Comparison of ENCODE assay signal across 22 mouse cellular contexts in the genomic region with DNA sequence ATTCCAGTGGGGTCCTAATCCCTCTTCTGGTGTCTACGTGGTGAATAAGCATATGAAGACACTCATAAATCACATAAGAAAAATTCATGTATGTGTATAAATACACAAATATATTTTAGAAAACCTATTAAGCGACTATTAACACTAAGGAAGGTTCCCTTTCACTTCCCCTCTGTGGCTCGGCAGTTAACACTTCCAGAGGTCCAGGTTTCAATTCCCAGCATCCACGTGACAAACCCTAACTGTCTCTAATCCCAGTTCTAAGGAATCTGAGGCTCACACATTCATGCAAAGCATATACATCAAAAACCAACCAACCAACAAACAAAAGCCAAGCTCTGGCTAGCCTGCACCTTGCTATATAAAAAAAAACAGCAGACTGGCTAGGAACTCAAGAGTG. TPM values are rescaled to one million over a fixed set of nuclear protein-coding genes. Genes with fewer than 3 reads are reported as not detected.
DNase-seq lines count a peak whose midpoint lies in the region; ATAC-seq and TF ChIP-seq lines count a peak whose summit lies in the region.
"Had no signal": no experiment of that assay in that cellular context is flagged by ENCODE, and none has a peak within 500 bp of the region (broad histone marks: within the 10 kb centered on the region; RNA-seq: fewer than 3 reads in every experiment).

No protein-coding gene starts in this region.

- TF ChIP-seq CTCF in E14TG2a.4 (conservative IDR thresholded peaks at IDR 0.05; ENCODE audit: low read length), result no peak

- peaks cover 33% of the 10 kb centered on the region for H3K4me1 ChIP-seq in forebrain, embryonic 14.5 days (ENCODE audit: control insufficient read depth, insufficient read depth, low read length)
- peaks cover 61% of the 10 kb centered on the region for H3K4me1 ChIP-seq in forebrain, embryonic 10.5 days
- H3K4me1 ChIP-seq in intestine, embryonic 14.5 days (replicated peaks; ENCODE audit: control insufficient read depth, insufficient read depth, low read length), result peaks cover 35% of the 10 kb centered on the region
- H3K4me1 ChIP-seq in intestine, embryonic 16.5 days (ENCODE audit: control insufficient read depth, insufficient read depth, low read length), result peaks cover 30% of the 10 kb centered on the region
- H3K4me1 ChIP-seq in E14TG2a.4 (replicated peaks; ENCODE audit: low read depth, low read length), result peaks cover 79% of the 10 kb centered on the region
- peaks cover 83% of the 10 kb centered on the region for H3K4me1 ChIP-seq in liver, embryonic 13.5 days (replicated peaks)

- no peak overlapping the region for H3K4me3 ChIP-seq in forebrain, embryonic 14.5 days (ENCODE audit: low read depth, low read length)
- no peak overlapping the region for H3K4me3 ChIP-seq in forebrain, embryonic 10.5 days
- no peak overlapping the region for H3K4me3 ChIP-seq in intestine, embryonic 14.5 days (ENCODE audit: low read depth, low read length)
- H3K4me3 ChIP-seq in intestine, embryonic 16.5 days (ENCODE audit: low read length), result no peak overlapping the region
- H3K4me3 ChIP-seq in E14TG2a.4 (replicated peaks; ENCODE audit: low read length), result peak overlapping the region; percentile 41; the same call in 1 of the 2 replicates
- peak overlapping the region; percentile 26; the same call in 1 of the 2 replicates for H3K4me3 ChIP-seq in liver, embryonic 13.5 days (replicated peaks)
- H3K4me3 ChIP-seq: embryonic facial prominence, embryonic 10.5 days; neural tube, embryonic 12.5 days had no signal

- peaks cover 5% of the 10 kb centered on the region; the same call in 1 of the 2 replicates for H3K36me3 ChIP-seq in forebrain, embryonic 14.5 days (ENCODE audit: control insufficient read depth, insufficient read depth, low read length)
- peaks cover 47% of the 10 kb centered on the region for H3K36me3 ChIP-seq in forebrain, embryonic 10.5 days (replicated peaks)
- peaks cover 8% of the 10 kb centered on the region; the same call in 1 of the 2 replicates for H3K36me3 ChIP-seq in intestine, embryonic 14.5 days (ENCODE audit: control insufficient read depth, insufficient read depth, low read length)
- no peaks in the 10 kb centered on the region for H3K36me3 ChIP-seq in intestine, embryonic 16.5 days (ENCODE audit: control insufficient read depth, insufficient read depth, low read length)
- peaks cover 58% of the 10 kb centered on the region for H3K36me3 ChIP-seq in E14TG2a.4 (ENCODE audit: insufficient read depth, low read length)
- H3K36me3 ChIP-seq in liver, embryonic 13.5 days, result peaks cover 18% of the 10 kb centered on the region; the same call in 1 of the 2 replicates
- H3K36me3 ChIP-seq: neural tube, embryonic 12.5 days had no signal

- H3K9me3 ChIP-seq in forebrain, embryonic 14.5 days (replicated peaks; ENCODE audit: control insufficient read depth, low read length), result no peaks in the 10 kb centered on the region
- H3K9me3 ChIP-seq in forebrain, embryonic 10.5 days, result no peaks in the 10 kb centered on the region
- H3K9me3 ChIP-seq in intestine, embryonic 14.5 days (ENCODE audit: control insufficient read depth, low read length), result no peaks in the 10 kb centered on the region
- H3K9me3 ChIP-seq in intestine, embryonic 16.5 days (ENCODE audit: control insufficient read depth, low read length), result no peaks in the 10 kb centered on the region
- H3K9me3 ChIP-seq in E14TG2a.4 (ENCODE audit: low read length), result no peaks in the 10 kb centered on the region
- H3K9me3 ChIP-seq in liver, embryonic 13.5 days (replicated peaks), result no peaks in the 10 kb centered on the region
- H3K9me3 ChIP-seq: embryonic facial prominence, embryonic 10.5 days; G1E; neural tube, embryonic 12.5 days had no signal

- no peak for ATAC-seq in forebrain, embryonic 14.5 days
- no peak for ATAC-seq in intestine, embryonic 14.5 days (replicated peaks; ENCODE audit: low FRiP score, low TSS enrichment, low read depth)
- no peak for ATAC-seq in intestine, embryonic 16.5 days
- no peak for ATAC-seq in liver, embryonic 13.5 days (ENCODE audit: low read depth)

- H3K4me2 ChIP-seq in forebrain, embryonic 14.5 days (ENCODE audit: low read length), result 0 out of 2 replicates have a peak overlapping the region, but pooled peaks have one; percentile 12
- peak overlapping the region; percentile 26 for H3K4me2 ChIP-seq in intestine, embryonic 14.5 days (ENCODE audit: low read length)
- H3K4me2 ChIP-seq in intestine, embryonic 16.5 days (ENCODE audit: low read depth, low read length), result no peak overlapping the region
- peak overlapping the region; percentile 73 for H3K4me2 ChIP-seq in liver, embryonic 13.5 days
- H3K4me2 ChIP-seq: neural tube, embryonic 12.5 days had no signal

- no peak overlapping the region; the same call in 1 of the 2 replicates for H3K27ac ChIP-seq in forebrain, embryonic 14.5 days (ENCODE audit: low read depth, low read length)
- no peak overlapping the region for H3K27ac ChIP-seq in forebrain, embryonic 10.5 days
- H3K27ac ChIP-seq in intestine, embryonic 14.5 days (ENCODE audit: low read depth), result no peak overlapping the region
- H3K27ac ChIP-seq in intestine, embryonic 16.5 days (ENCODE audit: low read length), result no peak overlapping the region
- peak overlapping the region; percentile 41; the same call in 1 of the 2 replicates for H3K27ac ChIP-seq in liver, embryonic 13.5 days
- H3K27ac ChIP-seq: embryonic facial prominence, embryonic 10.5 days; neural tube, embryonic 12.5 days; stomach, postnatal 0 days had no signal

- no peak overlapping the region for H3K9ac ChIP-seq in forebrain, embryonic 14.5 days (ENCODE audit: low read length)
- H3K9ac ChIP-seq in intestine, embryonic 14.5 days (ENCODE audit: low read length), result no peak overlapping the region
- H3K9ac ChIP-seq in intestine, embryonic 16.5 days (ENCODE audit: low read depth, low read length), result no peak overlapping the region
- peak overlapping the region; percentile 52 for H3K9ac ChIP-seq in liver, embryonic 13.5 days
- H3K9ac ChIP-seq: neural tube, embryonic 12.5 days had no signal

- H3K27me3 ChIP-seq in forebrain, embryonic 14.5 days (replicated peaks; ENCODE audit: control insufficient read depth, insufficient read depth, low read length), result no peaks in the 10 kb centered on the region
- H3K27me3 ChIP-seq in forebrain, embryonic 10.5 days (ENCODE audit: poor library complexity, severe bottlenecking), result no peaks in the 10 kb centered on the region
- no peaks in the 10 kb centered on the region for H3K27me3 ChIP-seq in intestine, embryonic 14.5 days (replicated peaks; ENCODE audit: control insufficient read depth, insufficient read depth, low read length)
- H3K27me3 ChIP-seq in intestine, embryonic 16.5 days (replicated peaks; ENCODE audit: control insufficient read depth, insufficient read depth, low read length), result no peaks in the 10 kb centered on the region
- H3K27me3 ChIP-seq in E14TG2a.4 (ENCODE audit: insufficient read depth, low read length), result no peaks in the 10 kb centered on the region
- no peaks in the 10 kb centered on the region for H3K27me3 ChIP-seq in liver, embryonic 13.5 days
- H3K27me3 ChIP-seq: neural tube, embryonic 12.5 days had no signal

- 57% methylated on average over 4 of the region's 4 CpGs for WGBS in forebrain, embryonic 14.5 days
- WGBS in forebrain, embryonic 10.5 days, result 76% methylated on average over 4 of the region's 4 CpGs
- WGBS in intestine, embryonic 14.5 days, result 47% methylated on average over 4 of the region's 4 CpGs
- 35% methylated on average over 4 of the region's 4 CpGs for WGBS in intestine, embryonic 16.5 days
- 56% methylated on average over 4 of the region's 4 CpGs for WGBS in liver, embryonic 13.5 days (ENCODE audit: insufficient replicate concordance)

- DNase-seq in forebrain, embryonic 14.5 days (ENCODE audit: low spot score), result no peak
- DNase-seq in forebrain, embryonic 10.5 days (ENCODE audit: extremely low spot score, low spot score), result no peak
- no peak for DNase-seq in intestine, embryonic 14.5 days (ENCODE audit: low spot score)
- no peak for DNase-seq in liver, embryonic 13.5 days
- DNase-seq in left cerebral cortex, adult 8-10 months (ENCODE audit: low spot score in 2 of 2), result no peak
- DNase-seq in cerebellum, postnatal 10 days, result no peak
- DNase-seq: adrenal gland, postnatal 14 days; gastrocnemius, postnatal 25 days; heart, postnatal 14 days; kidney, adult 11 months; kidney, postnatal 14 days; lung, postnatal 14 days; midbrain, embryonic 14.5 days; thymus, postnatal 36 days had no signal

RNA-seq across cellular contexts. Expression of a gene that starts 4.3 kb away (rescaled TPM):
- 89.6 and 104 TPM in 2 replicates for polyA plus RNA-seq in forebrain, embryonic 14.5 days (2014; fragmentation: Nextera tagmentation; extraction: Ambion mirVana)
- 113 and 129 TPM in 2 replicates for polyA plus RNA-seq in forebrain, embryonic 10.5 days (2016; fragmentation: Nextera tagmentation; extraction: Ambion mirVana)
- polyA plus RNA-seq in intestine, embryonic 14.5 days (2014; fragmentation: Nextera tagmentation; extraction: Ambion mirVana), result 89.6 and 96.3 TPM in 2 replicates
- polyA plus RNA-seq in intestine, embryonic 16.5 days (2015; fragmentation: Nextera tagmentation; extraction: Ambion mirVana), result 65.5 and 74.6 TPM in 2 replicates
- polyA plus RNA-seq in liver, embryonic 13.5 days (2015; fragmentation: Nextera tagmentation; extraction: Ambion mirVana), result 53.4 and 68.8 TPM in 2 replicates
- total RNA-seq in left cerebral cortex, adult 8-10 months (2022), result 100 to 1,000 TPM in 2 of 4 experiments, 10 to 100 TPM in 2; 83.7 to 111 (median 97.4) TPM

RNA-seq across cellular contexts. Expression of a gene that starts 10.3 kb away (rescaled TPM):
- 10.2 and 10.3 TPM in 2 replicates for polyA plus RNA-seq in forebrain, embryonic 14.5 days (2014; fragmentation: Nextera tagmentation; extraction: Ambion mirVana)
- polyA plus RNA-seq in forebrain, embryonic 10.5 days (2016; fragmentation: Nextera tagmentation; extraction: Ambion mirVana), result 10.3 and 11.4 TPM in 2 replicates
- polyA plus RNA-seq in intestine, embryonic 14.5 days (2014; fragmentation: Nextera tagmentation; extraction: Ambion mirVana), result 19.9 and 20.4 TPM in 2 replicates
- polyA plus RNA-seq in intestine, embryonic 16.5 days (2015; fragmentation: Nextera tagmentation; extraction: Ambion mirVana), result 11.8 and 11.9 TPM in 2 replicates
- 5.2 and 5.5 TPM in 2 replicates for polyA plus RNA-seq in liver, embryonic 13.5 days (2015; fragmentation: Nextera tagmentation; extraction: Ambion mirVana)
- 100 to 1,000 TPM; 136 to 147 (median 145) TPM for total RNA-seq in left cerebral cortex, adult 8-10 months (2022)

RNA-seq across cellular contexts. Expression of a gene that starts 35.8 kb away (rescaled TPM):
- not detected in 2 replicates for polyA plus RNA-seq in forebrain, embryonic 14.5 days (2014; fragmentation: Nextera tagmentation; extraction: Ambion mirVana)
- 0.34 TPM in 1 of 2 replicates, not detected in the other for polyA plus RNA-seq in forebrain, embryonic 10.5 days (2016; fragmentation: Nextera tagmentation; extraction: Ambion mirVana)
- 1.1 and 1.6 TPM in 2 replicates for polyA plus RNA-seq in intestine, embryonic 14.5 days (2014; fragmentation: Nextera tagmentation; extraction: Ambion mirVana)
- 92.1 and 137 TPM in 2 replicates for polyA plus RNA-seq in intestine, embryonic 16.5 days (2015; fragmentation: Nextera tagmentation; extraction: Ambion mirVana)
- polyA plus RNA-seq in liver, embryonic 13.5 days (2015; fragmentation: Nextera tagmentation; extraction: Ambion mirVana), result not detected in 2 replicates
- total RNA-seq in left cerebral cortex, adult 8-10 months (2022), result not detected
- total RNA-seq: adrenal gland, postnatal 14 days; G1E; gastrocnemius, postnatal 25 days; heart, postnatal 14 days; layer of hippocampus, postnatal 10 days; left cerebral cortex, postnatal 36 days had no signal
- polyA plus RNA-seq: G1E; neural tube, embryonic 12.5 days; stomach, postnatal 0 days had no signal

Comparison
In these comparisons a context has a peak if more than half of its experiments do, and no peak if none do; other contexts are left out.
1. RNA of a gene that starts 35.8 kb away (polyA plus RNA-seq): 92.1 to 137 TPM in intestine, embryonic 16.5 days; 1.1 to 1.6 TPM in intestine, embryonic 14.5 days, not detected in forebrain, embryonic 14.5 days, 0.34 TPM in forebrain, embryonic 10.5 days and not detected in liver, embryonic 13.5 days; every median in the first group is over 10 times any median in the second.
2. H3K4me3 ChIP-seq: peak in E14TG2a.4 (single experiment) and liver, embryonic 13.5 days (single experiment); none in forebrain, embryonic 14.5 days (single experiment), forebrain, embryonic 10.5 days (single experiment), intestine, embryonic 14.5 days (single experiment) and intestine, embryonic 16.5 days (single experiment).